In the genomic region with DNA sequence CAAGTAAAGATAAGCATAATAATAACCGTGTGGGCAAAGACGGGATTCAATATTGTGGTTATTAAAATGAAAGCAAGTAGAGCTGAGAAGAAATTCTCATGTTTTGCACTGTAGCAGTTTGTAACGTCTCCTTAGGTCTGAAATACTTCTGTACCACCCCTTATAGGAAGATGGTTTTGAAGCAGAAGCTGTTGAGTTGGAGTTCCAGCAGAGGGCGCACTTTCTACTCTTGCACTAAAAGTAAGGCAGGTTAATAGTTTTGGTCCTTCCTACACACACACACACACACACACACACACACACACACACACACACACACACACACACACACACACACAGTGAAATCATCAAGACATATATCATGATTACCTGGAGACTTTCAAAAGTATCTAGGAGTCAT, we compare ENCODE assay signal across 9 mouse cellular contexts.
DNase-seq lines count a peak whose midpoint lies in the region; ATAC-seq and TF ChIP-seq lines count a peak whose summit lies in the region.
"Had no signal": no experiment of that assay in that cellular context is flagged by ENCODE, and none has a peak within 500 bp of the region (broad histone marks: within the 10 kb centered on the region; RNA-seq: fewer than 3 reads in every experiment).

No protein-coding gene starts in this region.

- H3K27ac ChIP-seq in limb, embryonic 14.5 days (replicated peaks; ENCODE audit: low read depth, low read length): no peak overlapping the region
- no peak overlapping the region for H3K27ac ChIP-seq in heart, embryonic 10.5 days
- H3K27ac ChIP-seq: embryonic facial prominence, embryonic 12.5 days had no signal

- no peaks in the 10 kb centered on the region for H3K4me1 ChIP-seq in limb, embryonic 14.5 days (ENCODE audit: control insufficient read depth, insufficient read depth, low read length)
- no peaks in the 10 kb centered on the region for H3K4me1 ChIP-seq in heart, embryonic 10.5 days
- H3K4me1 ChIP-seq: embryonic facial prominence, embryonic 12.5 days had no signal

- H3K36me3 ChIP-seq in limb, embryonic 14.5 days (ENCODE audit: control insufficient read depth, insufficient read depth, low read length): no peaks in the 10 kb centered on the region
- H3K36me3 ChIP-seq in heart, embryonic 10.5 days: no peaks in the 10 kb centered on the region
- H3K36me3 ChIP-seq: embryonic facial prominence, embryonic 12.5 days had no signal

- no peak for TF ChIP-seq POLR2A in limb, embryonic 14.5 days (IDR thresholded peaks at IDR 0.05; ENCODE audit: borderline replicate concordance, extremely low read depth, insufficient read depth, insufficient read length)

- ATAC-seq in limb, embryonic 14.5 days (ENCODE audit: low FRiP score, low read depth): no peak

- DNase-seq in heart, postnatal 4 days: peak; percentile 7
- no peak for DNase-seq in heart, adult 9 months (ENCODE audit: low spot score in 2 of 2)
- DNase-seq in thymus, postnatal 0 days (ENCODE audit: low spot score): peak; percentile 12
- DNase-seq in thymus, adult 18-20 months: no peak
- peak; percentile 71 for DNase-seq in embryo, embryonic 11 days
- DNase-seq in limb, embryonic 14.5 days (ENCODE audit: low spot score): peak; percentile 28
- DNase-seq in heart, postnatal 25 days (ENCODE audit: low spot score): no peak
- no peak for DNase-seq in heart, embryonic 10.5 days (ENCODE audit: low spot score)

- H3K9me3 ChIP-seq in limb, embryonic 14.5 days (ENCODE audit: control insufficient read depth, low read length): no peaks in the 10 kb centered on the region
- H3K9me3 ChIP-seq in heart, embryonic 10.5 days: no peaks in the 10 kb centered on the region
- H3K9me3 ChIP-seq: embryonic facial prominence, embryonic 12.5 days had no signal

- intact Hi-C loops in heart, postnatal 25 days (cut with DNase I): no loop called here

- no peaks in the 10 kb centered on the region for H3K27me3 ChIP-seq in limb, embryonic 14.5 days (ENCODE audit: control insufficient read depth, insufficient read depth, low read length)
- H3K27me3 ChIP-seq in heart, embryonic 10.5 days (ENCODE audit: insufficient read depth, poor library complexity, severe bottlenecking): no peaks in the 10 kb centered on the region
- H3K27me3 ChIP-seq: embryonic facial prominence, embryonic 12.5 days had no signal

- WGBS in limb, embryonic 14.5 days: 26% methylated on average over 4 of the region's 4 CpGs
- 23% methylated on average over 4 of the region's 4 CpGs for WGBS in heart, embryonic 10.5 days

- H3K4me3 ChIP-seq in limb, embryonic 14.5 days (replicated peaks; ENCODE audit: low read length): no peak overlapping the region
- no peak overlapping the region for H3K4me3 ChIP-seq in heart, embryonic 10.5 days
- H3K4me3 ChIP-seq: embryonic facial prominence, embryonic 12.5 days had no signal

- no peak overlapping the region for H3K4me2 ChIP-seq in limb, embryonic 14.5 days (replicated peaks; ENCODE audit: low read depth, low read length, severe bottlenecking)
- H3K4me2 ChIP-seq: embryonic facial prominence, embryonic 12.5 days had no signal

- no peak overlapping the region for H3K9ac ChIP-seq in limb, embryonic 14.5 days (ENCODE audit: low read depth, low read length, severe bottlenecking)
- H3K9ac ChIP-seq: embryonic facial prominence, embryonic 12.5 days had no signal

Comparison
In these comparisons a context has a peak if more than half of its experiments do, and no peak if none do; other contexts are left out.
1. DNase-seq: peak in heart, postnatal 4 days (single experiment), thymus, postnatal 0 days (single experiment), embryo, embryonic 11 days (single experiment) and limb, embryonic 14.5 days (single experiment); none in heart, adult 9 months (0 of 2), thymus, adult 18-20 months (0 of 2), heart, postnatal 25 days (single experiment) and heart, embryonic 10.5 days (single experiment).